Mouse (Mus musculus) heart, embryonic 14.5 days (tissue): Measurements from ENCODE around the gene Nrde2. TPM values are rescaled to one million over a fixed set of nuclear protein-coding genes. Genes with fewer than 3 reads are reported as not detected.

Experiments
- ATAC-seq: fragments of 200-750 bp; cut with Nextera tagmentation; 2 replicates; pipeline ENCODE4 v1.8.0; 2017; ENCODE audit warnings: low read depth, moderate TSS enrichment; ENCODE audit not compliant: insufficient number of reproducible peaks, insufficient read depth, low FRiP score
- H3K27ac ChIP-seq, 2 experiments: fragments of 200-500 bp in 1 of 2; fragments of 300-500 bp in 1 of 2; sonication (generic) in 1 of 2; replicated peaks in 1 of 2; 2 replicates each; pipeline ENCODE4 v1.5.1; 2012 to 2014; ENCODE audit warnings: low read depth in 2 of 2, low read length in 2 of 2, control low read depth in 1 of 2, mild to moderate bottlenecking in 1 of 2, mixed read lengths in 1 of 2; ENCODE audit not compliant: control insufficient read depth in 1 of 2, insufficient read depth in 1 of 2
- H3K27me3 ChIP-seq: fragments of 300-500 bp; sonication (generic); 2 replicates; pipeline ENCODE4 v1.6.1; 2014; ENCODE audit warnings: mild to moderate bottlenecking, low read length, control low read depth; ENCODE audit not compliant: control insufficient read depth, insufficient read depth
- H3K36me3 ChIP-seq: fragments of 300-500 bp; sonication (generic); 2 replicates; pipeline ENCODE4 v1.6.1; 2014; ENCODE audit warnings: mild to moderate bottlenecking, control low read depth, low read length, mixed read lengths; ENCODE audit not compliant: control insufficient read depth, insufficient read depth
- H3K4me1 ChIP-seq, 2 experiments: fragments of 200-500 bp in 1 of 2; fragments of 300-500 bp in 1 of 2; sonication (generic) in 1 of 2; 2 replicates each; pipeline ENCODE4 v1.6.1; 2012 to 2014; ENCODE audit warnings: low read length in 2 of 2, control low read depth in 1 of 2, mixed read lengths in 1 of 2; ENCODE audit not compliant: control insufficient read depth in 2 of 2, insufficient read depth in 2 of 2
- H3K4me2 ChIP-seq: fragments of 300-500 bp; sonication (generic); 2 replicates; pipeline ENCODE4 v1.6.1; 2014; ENCODE audit warnings: mild to moderate bottlenecking, low read length
- H3K4me3 ChIP-seq, 2 experiments: fragments of 200-500 bp in 1 of 2; fragments of 300-500 bp in 1 of 2; sonication (generic) in 1 of 2; 2 replicates each; pipeline ENCODE4 v1.5.1; 2012 to 2014; ENCODE audit warnings: low read length in 2 of 2, mild to moderate bottlenecking in 2 of 2, control low read depth in 1 of 2, low read depth in 1 of 2, moderate library complexity in 1 of 2; ENCODE audit not compliant: control insufficient read depth in 1 of 2, insufficient read depth in 1 of 2
- H3K9ac ChIP-seq: fragments of 300-500 bp; sonication (generic); 2 replicates; pipeline ENCODE4 v1.6.1; 2014; ENCODE audit warnings: mild to moderate bottlenecking, low read length
- H3K9me3 ChIP-seq: fragments of 300-500 bp; sonication (generic); 2 replicates; pipeline ENCODE4 v1.6.1; 2016; ENCODE audit warnings: low read length, control low read depth; ENCODE audit not compliant: control insufficient read depth
- WGBS: fragments of 180-500 bp; shearing (Covaris S2); extraction: QIAGEN DNeasy Blood & Tissue Kit; methylation state at CpG from one replicate; pipeline ENCODE4 v1.1.7; 2014; 5-methylcytosine and 5-hydroxymethylcytosine counted together
- polyA plus RNA-seq: library from polyadenylated mRNA; unstranded; fragments of >200 nt; fragmentation: Nextera tagmentation; extraction: Ambion mirVana; gene quantifications from 2 replicates; pipeline ENCODE4 v1.2.1, GENCODE M21; 2014

The Nrde2 gene
- polyA plus RNA-seq, 1 experiment from 2014 or later: 8.1 TPM

- peaks cover 0 to 5% of the 10 kb centered on the region in 2 experiments; a peak in 3 of 4 replicates for H3K4me1 ChIP-seq
- no peak overlapping the region for H3K9ac ChIP-seq
- WGBS: 51% methylated on average over 3 of the region's 3 CpGs
- no peaks in the 10 kb centered on the region for H3K36me3 ChIP-seq
- no peaks in the 10 kb centered on the region for H3K9me3 ChIP-seq
- H3K27me3 ChIP-seq: peaks cover 4% of the 10 kb centered on the region; the same call in 1 of the 2 replicates
- no peak for ATAC-seq
- no peak overlapping the region for H3K4me3 ChIP-seq
- no peak overlapping the region for H3K4me2 ChIP-seq
- no peak overlapping the region for H3K27ac ChIP-seq
These were observed 57.8 kb downstream of the Nrde2 start for GRCm38 (mm10) chr12:100101651-100102050.

GRCm38 (mm10) chr12:100100707-100101030 lies 58.8 kb downstream of the Nrde2 start:
- Histone ChIP-seq H3K4me2 (no peak overlapping the region), H3K9me3 (no peaks in the 10 kb centered on the region), H3K27me3 (peaks cover 4% of the 10 kb centered on the region; the same call in 1 of the 2 replicates), H3K4me3 (no peak overlapping the region), H3K9ac (no peak overlapping the region), H3K4me1 (peaks cover 0 to 5% of the 10 kb centered on the region in 2 experiments; a peak in 3 of 4 replicates), H3K27ac (no peak overlapping the region), H3K36me3 (no peaks in the 10 kb centered on the region)
- WGBS: 48% methylated on average over 3 of the region's 3 CpGs
- ATAC-seq: no peak

DNA sequence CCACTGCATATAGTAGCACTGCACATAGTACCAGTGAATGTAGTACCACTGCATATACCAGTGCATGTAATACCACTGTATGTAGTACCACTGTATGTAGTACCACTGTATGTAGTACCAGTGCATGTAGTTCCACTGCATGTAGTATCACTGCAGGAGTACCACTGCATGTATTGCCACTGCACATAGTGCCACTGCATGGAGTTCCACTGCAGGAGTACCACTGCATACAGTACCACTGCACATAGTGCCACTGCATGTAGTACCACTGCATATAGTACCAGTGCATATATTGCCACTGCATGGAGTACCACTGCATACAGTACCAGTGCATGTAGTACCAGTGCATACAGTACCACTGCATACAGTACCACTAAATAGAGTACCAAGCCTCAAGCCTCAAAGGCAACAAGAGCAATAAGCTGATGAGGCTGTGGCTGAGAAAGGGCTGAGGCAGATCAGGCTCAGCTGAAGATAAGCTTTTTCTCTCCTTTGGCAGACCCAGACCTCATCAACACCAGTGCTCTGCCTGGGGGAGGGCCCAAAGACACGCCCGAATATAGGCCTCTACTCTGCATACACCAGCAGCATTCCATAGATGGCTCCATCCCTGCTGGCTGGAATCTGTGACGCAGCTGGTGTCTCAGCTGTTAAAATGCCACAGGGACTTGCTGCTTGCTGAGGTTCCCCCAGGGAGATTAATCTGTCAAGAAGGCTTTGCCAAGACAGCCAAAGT lies 59.3 kb downstream of the Nrde2 start:
- Histone ChIP-seq H3K9me3 (no peaks in the 10 kb centered on the region), H3K27me3 (peaks cover 4% of the 10 kb centered on the region; the same call in 1 of the 2 replicates), H3K9ac (no peak overlapping the region), H3K4me1 (peaks cover 0 to 5% of the 10 kb centered on the region in 2 experiments; a peak in 3 of 4 replicates), H3K4me3 (no peak overlapping the region), H3K27ac (no peak overlapping the region), H3K4me2 (no peak overlapping the region), H3K36me3 (no peaks in the 10 kb centered on the region)
- 29% methylated on average over 3 of the region's 3 CpGs for WGBS
- ATAC-seq: no peak

DNA sequence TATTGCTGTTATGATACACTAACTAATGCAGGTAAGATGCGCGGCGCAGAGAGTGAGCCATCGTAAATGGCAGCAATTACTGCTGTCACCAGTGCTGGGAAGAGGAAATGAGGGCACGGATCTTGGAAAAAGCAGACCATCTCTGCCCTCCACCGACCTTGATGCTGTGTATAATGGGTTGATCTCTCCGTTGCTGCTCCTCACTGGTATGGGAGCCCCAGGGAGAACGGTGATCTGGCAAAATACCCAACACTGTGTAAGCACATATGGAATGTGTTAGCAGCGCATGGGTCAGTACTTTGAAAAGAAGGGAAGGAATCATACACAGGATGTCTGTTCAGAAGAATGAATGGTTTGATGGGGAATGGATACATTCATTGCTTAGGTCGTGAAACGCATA lies 66.4 kb downstream of the Nrde2 start:
- Histone ChIP-seq H3K27ac (no peak overlapping the region), H3K27me3 (no peaks in the 10 kb centered on the region), H3K4me1 (no peaks in the 10 kb centered on the region), H3K4me3 (no peak overlapping the region), H3K9ac (no peak overlapping the region), H3K4me2 (no peak overlapping the region), H3K9me3 (no peaks in the 10 kb centered on the region), H3K36me3 (no peaks in the 10 kb centered on the region)
- WGBS: 83% methylated on average over 11 of the region's 11 CpGs
- ATAC-seq: no peak

GRCm38 (mm10) chr12:100090750-100091149 lies 68.7 kb downstream of the Nrde2 start:
- 75% methylated on average over 4 of the region's 4 CpGs for WGBS
- no peak overlapping the region for H3K4me3 ChIP-seq
- no peak for ATAC-seq

DNA sequence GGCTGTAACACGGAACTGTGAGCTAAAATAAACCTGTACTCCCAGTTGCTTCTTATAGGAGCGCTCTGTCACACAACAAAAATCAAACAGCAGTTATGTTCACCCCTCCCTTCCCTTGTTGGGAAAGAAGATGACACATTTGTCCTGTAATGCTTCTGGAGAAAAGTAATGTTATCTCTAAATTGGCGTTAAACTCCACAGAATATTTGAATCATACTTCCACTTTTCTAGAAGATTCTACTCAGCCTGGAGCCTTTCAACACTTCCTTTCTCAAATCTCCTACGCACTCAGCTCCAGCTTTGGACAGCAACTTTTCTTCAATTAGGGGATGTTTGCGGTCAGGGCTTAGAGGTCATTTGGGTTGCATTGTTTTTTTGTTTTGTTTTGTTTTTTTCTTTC lies 70.2 kb downstream of the Nrde2 start:
- 67% methylated on average over 5 of the region's 5 CpGs for WGBS
- peaks cover 4 to 5% of the 10 kb centered on the region in 2 experiments for H3K4me1 ChIP-seq
- no peaks in the 10 kb centered on the region for H3K9me3 ChIP-seq
- H3K9ac ChIP-seq: no peak overlapping the region
- no peak overlapping the region for H3K4me2 ChIP-seq
- no peak for ATAC-seq
- no peaks in the 10 kb centered on the region for H3K36me3 ChIP-seq
- no peak overlapping the region for H3K4me3 ChIP-seq
- no peaks in the 10 kb centered on the region for H3K27me3 ChIP-seq
- H3K27ac ChIP-seq: no peak overlapping the region

More at GRCm38 (mm10) chr12:100090750-100091149, 68.7 kb downstream of the Nrde2 start:
- H3K4me1 ChIP-seq: no peaks in the 10 kb centered on the region
- no peaks in the 10 kb centered on the region for H3K27me3 ChIP-seq
- H3K27ac ChIP-seq: no peak overlapping the region
- H3K36me3 ChIP-seq: no peaks in the 10 kb centered on the region
- no peak overlapping the region for H3K4me2 ChIP-seq
- no peak overlapping the region for H3K9ac ChIP-seq
- no peaks in the 10 kb centered on the region for H3K9me3 ChIP-seq

DNA sequence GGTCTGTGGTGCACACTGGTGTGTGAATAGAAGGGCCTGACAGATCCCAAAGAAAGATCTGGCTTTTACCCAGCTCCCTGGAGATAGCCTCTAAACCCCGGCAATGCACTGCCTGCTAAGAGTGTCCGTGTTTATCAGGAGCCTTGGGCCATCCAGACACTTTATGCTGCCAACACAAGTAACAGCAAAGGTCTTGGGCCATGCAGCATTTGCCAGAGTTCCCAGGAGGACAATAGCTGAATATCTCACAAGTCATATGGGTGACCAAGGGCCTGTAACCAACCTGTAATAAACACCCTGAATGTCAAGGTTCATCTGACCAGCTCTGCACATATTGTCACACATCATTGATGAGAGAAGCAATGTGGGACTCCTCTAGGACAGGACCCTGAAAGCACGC lies 71.4 kb downstream of the Nrde2 start:
- Histone ChIP-seq H3K27ac (no peak overlapping the region), H3K4me2 (no peak overlapping the region), H3K27me3 (no peaks in the 10 kb centered on the region), H3K9me3 (no peaks in the 10 kb centered on the region), H3K4me3 (no peak overlapping the region), H3K36me3 (no peaks in the 10 kb centered on the region), H3K9ac (no peak overlapping the region), H3K4me1 (peaks cover 11% of the 10 kb centered on the region in 2 experiments)
- ATAC-seq: no peak
- WGBS: 64% methylated on average over 3 of the region's 3 CpGs
